Mouse (Mus musculus): ENCODE measurements around the gene BC029722. TPM values are rescaled to one million over a fixed set of nuclear protein-coding genes. Genes with fewer than 3 reads are reported as not detected.

BC029722 gene
- polyA plus RNA-seq, 1 experiment from 2014 or later: 33.5 TPM

DNA sequence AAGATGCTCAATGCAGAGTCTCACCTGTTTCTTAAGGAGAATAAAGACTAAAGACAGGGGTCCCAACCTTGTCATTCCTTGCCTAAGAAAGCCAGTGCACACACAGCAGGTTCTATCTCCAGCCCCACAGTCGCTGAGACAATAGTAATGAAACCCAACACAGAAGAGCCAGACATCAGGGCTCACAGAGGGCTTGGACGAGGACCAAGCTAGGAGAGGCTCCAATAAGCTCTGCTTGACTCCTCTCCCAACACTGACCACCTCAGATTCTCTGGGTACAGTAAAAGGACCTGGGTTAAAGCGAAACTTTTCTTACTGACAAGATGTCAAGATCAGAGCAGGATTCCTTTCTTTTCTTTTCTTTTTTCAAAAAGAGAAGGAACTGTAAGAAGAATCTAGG, 20.6 kb downstream of the BC029722 start:
- H3K27ac ChIP-seq (ENCODE audit: low read depth, low read length): no peak overlapping the region
- WGBS: 71% methylated on average over 3 of the region's 3 CpGs
- H3K4me1 ChIP-seq (ENCODE audit: control insufficient read depth, insufficient read depth, low read length): no peaks in the 10 kb centered on the region
- H3K36me3 ChIP-seq (ENCODE audit: control insufficient read depth, insufficient read depth, low read length): peaks cover 28% of the 10 kb centered on the region
- no peak for ATAC-seq (ENCODE audit: low read depth)
- H3K9ac ChIP-seq (replicated peaks; ENCODE audit: low read depth, low read length): no peak overlapping the region
- no peak overlapping the region for H3K4me3 ChIP-seq (ENCODE audit: low read depth, low read length)
- no peaks in the 10 kb centered on the region for H3K9me3 ChIP-seq (ENCODE audit: control insufficient read depth, low read length)
- H3K4me2 ChIP-seq (ENCODE audit: low read depth, low read length): no peak overlapping the region
- no peaks in the 10 kb centered on the region for H3K27me3 ChIP-seq (ENCODE audit: control insufficient read depth, insufficient read depth, low read length)

GRCm38 (mm10) chr2:155794674-155795445, 24.4 kb downstream of the BC029722 start:
- WGBS: 87% methylated on average over 12 of the region's 12 CpGs
- H3K4me2 ChIP-seq (ENCODE audit: low read depth, low read length): no peak overlapping the region
- no peaks in the 10 kb centered on the region for H3K27me3 ChIP-seq (ENCODE audit: control insufficient read depth, insufficient read depth, low read length)
- H3K4me1 ChIP-seq (ENCODE audit: control insufficient read depth, insufficient read depth, low read length): no peaks in the 10 kb centered on the region
- peaks cover 5% of the 10 kb centered on the region; the same call in 1 of the 2 replicates for H3K36me3 ChIP-seq (ENCODE audit: control insufficient read depth, insufficient read depth, low read length)
- H3K4me3 ChIP-seq (ENCODE audit: low read depth, low read length): no peak overlapping the region
- no peak overlapping the region for H3K27ac ChIP-seq (ENCODE audit: low read depth, low read length)
- ATAC-seq (ENCODE audit: low read depth): no peak
- no peak overlapping the region for H3K9ac ChIP-seq (replicated peaks; ENCODE audit: low read depth, low read length)
- no peaks in the 10 kb centered on the region for H3K9me3 ChIP-seq (ENCODE audit: control insufficient read depth, low read length)

DNA sequence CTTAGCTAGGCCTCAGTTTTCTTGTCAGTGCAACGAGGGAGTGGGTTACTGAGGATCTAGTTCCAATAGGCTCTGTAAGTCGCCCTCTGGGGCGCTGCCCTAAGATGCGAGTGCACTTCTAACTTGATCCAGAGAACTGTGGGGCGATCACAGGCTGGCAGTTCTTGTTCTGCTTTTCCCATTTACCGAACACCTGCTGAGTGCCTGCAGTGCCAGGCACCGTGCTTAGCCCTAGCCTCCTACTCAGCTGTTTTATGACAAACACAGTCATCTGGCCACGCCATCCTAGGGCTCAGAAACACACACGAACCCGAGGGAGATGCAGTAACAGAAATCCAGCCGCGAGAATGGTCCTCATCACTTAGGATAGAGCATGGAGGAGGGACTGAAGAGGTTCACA, 26.3 kb downstream of the BC029722 start:
- WGBS: 25% methylated on average over 12 of the region's 12 CpGs
- Histone ChIP-seq H3K9me3 (ENCODE audit: control insufficient read depth, low read length) (no peaks in the 10 kb centered on the region), H3K9ac (replicated peaks; ENCODE audit: low read depth, low read length) (no peak overlapping the region), H3K4me2 (ENCODE audit: low read depth, low read length) (no peak overlapping the region), H3K27ac (ENCODE audit: low read depth, low read length) (no peak overlapping the region), H3K36me3 (ENCODE audit: control insufficient read depth, insufficient read depth, low read length) (no peaks in the 10 kb centered on the region), H3K4me3 (ENCODE audit: low read depth, low read length) (no peak overlapping the region), H3K4me1 (ENCODE audit: control insufficient read depth, insufficient read depth, low read length) (no peaks in the 10 kb centered on the region), H3K27me3 (ENCODE audit: control insufficient read depth, insufficient read depth, low read length) (no peaks in the 10 kb centered on the region)
- ATAC-seq (ENCODE audit: low read depth): no peak

DNA sequence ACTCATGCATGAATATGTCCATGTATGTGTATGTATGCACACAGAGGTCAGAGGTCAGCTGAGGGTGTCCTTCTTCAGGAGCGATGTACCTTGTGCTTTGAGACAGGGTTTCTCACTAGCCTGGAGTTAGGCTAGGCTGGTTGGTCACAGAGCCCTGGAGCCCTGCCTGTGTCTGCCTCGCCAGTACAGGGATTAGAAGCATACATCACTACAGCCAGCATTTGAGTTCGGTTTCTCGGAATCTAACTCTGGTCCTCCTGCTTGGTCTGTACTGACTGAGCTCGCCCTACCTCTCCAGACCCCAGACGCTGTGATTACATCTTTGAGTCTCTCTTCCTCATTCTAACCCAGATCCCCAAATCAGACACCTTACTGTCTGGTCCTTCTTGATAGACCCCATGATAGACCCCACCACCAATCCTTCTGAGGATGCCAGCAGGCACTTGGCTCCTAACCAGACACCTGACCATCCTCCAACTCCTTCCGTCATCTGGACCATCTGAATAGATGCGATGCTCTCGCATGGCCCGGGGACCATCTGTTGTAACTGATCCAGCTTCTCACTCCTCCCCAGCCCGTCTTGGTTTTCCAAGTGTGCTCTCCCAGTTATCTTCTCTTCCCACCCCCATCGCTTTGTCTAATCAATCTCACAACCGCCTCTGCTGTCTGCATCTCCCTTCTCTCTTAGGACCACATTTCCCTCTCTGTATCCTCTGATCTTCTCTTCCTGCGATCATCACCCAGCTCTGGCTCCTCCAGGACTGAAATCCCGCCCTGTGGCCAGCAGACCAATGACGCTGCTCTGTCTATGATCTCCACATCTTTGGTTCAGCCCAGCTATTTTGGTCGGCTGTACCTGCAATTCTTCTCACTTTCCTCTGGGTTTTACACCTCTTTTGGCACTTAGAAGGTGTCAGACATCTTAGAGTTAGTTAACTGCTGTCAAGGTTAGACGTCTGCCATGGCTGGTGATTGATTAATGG, 31.0 kb downstream of the BC029722 start:
- H3K27me3 ChIP-seq (ENCODE audit: control insufficient read depth, insufficient read depth, low read length): no peaks in the 10 kb centered on the region
- no peaks in the 10 kb centered on the region for H3K36me3 ChIP-seq (ENCODE audit: control insufficient read depth, insufficient read depth, low read length)
- no peak overlapping the region for H3K9ac ChIP-seq (replicated peaks; ENCODE audit: low read depth, low read length)
- no peak for ATAC-seq (ENCODE audit: low read depth)
- H3K27ac ChIP-seq (ENCODE audit: low read depth, low read length): no peak overlapping the region
- H3K9me3 ChIP-seq (ENCODE audit: control insufficient read depth, low read length): no peaks in the 10 kb centered on the region
- no peak overlapping the region for H3K4me3 ChIP-seq (ENCODE audit: low read depth, low read length)
- H3K4me2 ChIP-seq (ENCODE audit: low read depth, low read length): no peak overlapping the region
- no peaks in the 10 kb centered on the region for H3K4me1 ChIP-seq (ENCODE audit: control insufficient read depth, insufficient read depth, low read length)
- WGBS: 71% methylated on average over 18 of the region's 18 CpGs

GRCm38 (mm10) chr2:155786905-155787304, 32.3 kb downstream of the BC029722 start:
- no peaks in the 10 kb centered on the region for H3K36me3 ChIP-seq (ENCODE audit: control insufficient read depth, insufficient read depth, low read length)
- no peaks in the 10 kb centered on the region for H3K27me3 ChIP-seq (ENCODE audit: control insufficient read depth, insufficient read depth, low read length)
- 80% methylated on average over 5 of the region's 5 CpGs for WGBS
- H3K4me2 ChIP-seq (ENCODE audit: low read depth, low read length): no peak overlapping the region
- no peaks in the 10 kb centered on the region for H3K4me1 ChIP-seq (ENCODE audit: control insufficient read depth, insufficient read depth, low read length)
- no peak overlapping the region for H3K27ac ChIP-seq (ENCODE audit: low read depth, low read length)
- no peaks in the 10 kb centered on the region for H3K9me3 ChIP-seq (ENCODE audit: control insufficient read depth, low read length)
- H3K4me3 ChIP-seq (ENCODE audit: low read depth, low read length): no peak overlapping the region
- ATAC-seq (ENCODE audit: low read depth): no peak
- H3K9ac ChIP-seq (replicated peaks; ENCODE audit: low read depth, low read length): no peak overlapping the region

GRCm38 (mm10) chr2:155784534-155784933, 34.7 kb downstream of the BC029722 start:
- Histone ChIP-seq H3K27me3 (ENCODE audit: control insufficient read depth, insufficient read depth, low read length) (no peaks in the 10 kb centered on the region), H3K9me3 (ENCODE audit: control insufficient read depth, low read length) (no peaks in the 10 kb centered on the region), H3K4me2 (ENCODE audit: low read depth, low read length) (no peak overlapping the region), H3K36me3 (ENCODE audit: control insufficient read depth, insufficient read depth, low read length) (no peaks in the 10 kb centered on the region), H3K9ac (replicated peaks; ENCODE audit: low read depth, low read length) (no peak overlapping the region), H3K4me3 (ENCODE audit: low read depth, low read length) (no peak overlapping the region), H3K27ac (ENCODE audit: low read depth, low read length) (no peak overlapping the region), H3K4me1 (ENCODE audit: control insufficient read depth, insufficient read depth, low read length) (peaks cover 6% of the 10 kb centered on the region; the same call in 1 of the 2 replicates)
- 77% methylated on average over 6 of the region's 6 CpGs for WGBS
- ATAC-seq (ENCODE audit: low read depth): no peak

- ATAC-seq (ENCODE audit: low read depth): no peak
These were observed 39.7 kb downstream of the BC029722 start for GRCm38 (mm10) chr2:155779506-155779905.

DNA sequence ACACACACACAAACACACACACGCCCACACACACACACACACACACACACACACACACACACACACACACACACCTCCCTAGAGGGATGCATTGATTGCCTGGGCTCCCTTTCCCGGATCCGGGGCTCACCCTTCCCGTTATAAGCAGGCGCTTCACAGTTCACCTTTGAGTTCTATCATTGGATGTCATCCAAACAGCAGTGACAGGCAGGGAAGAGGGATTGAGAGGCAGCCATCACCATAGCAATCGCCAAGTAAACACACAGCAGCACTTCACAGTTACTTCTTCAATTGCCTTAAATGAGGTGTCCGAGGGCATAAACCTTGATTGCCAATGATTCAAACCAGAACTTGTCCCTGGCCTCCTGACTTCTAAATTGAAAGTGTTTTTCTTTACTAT, 40.2 kb downstream of the BC029722 start:
- ATAC-seq (ENCODE audit: low read depth): no peak
- Histone ChIP-seq H3K4me3 (ENCODE audit: low read depth, low read length) (no peak overlapping the region), H3K9ac (replicated peaks; ENCODE audit: low read depth, low read length) (no peak overlapping the region), H3K27me3 (ENCODE audit: control insufficient read depth, insufficient read depth, low read length) (no peaks in the 10 kb centered on the region; the same call in 1 of the 2 replicates), H3K4me2 (ENCODE audit: low read depth, low read length) (no peak overlapping the region), H3K9me3 (ENCODE audit: control insufficient read depth, low read length) (no peaks in the 10 kb centered on the region), H3K27ac (ENCODE audit: low read depth, low read length) (no peak overlapping the region), H3K4me1 (ENCODE audit: control insufficient read depth, insufficient read depth, low read length) (peaks cover 32% of the 10 kb centered on the region), H3K36me3 (ENCODE audit: control insufficient read depth, insufficient read depth, low read length) (no peaks in the 10 kb centered on the region)
- WGBS: 47% methylated on average over 7 of the region's 7 CpGs

More at GRCm38 (mm10) chr2:155779506-155779905, 39.7 kb downstream of the BC029722 start:
- no peak overlapping the region for H3K27ac ChIP-seq (ENCODE audit: low read depth, low read length)
- no peak overlapping the region for H3K4me2 ChIP-seq (ENCODE audit: low read depth, low read length)
- no peak overlapping the region for H3K9ac ChIP-seq (replicated peaks; ENCODE audit: low read depth, low read length)
- no peaks in the 10 kb centered on the region; the same call in 1 of the 2 replicates for H3K27me3 ChIP-seq (ENCODE audit: control insufficient read depth, insufficient read depth, low read length)
- peaks cover 32% of the 10 kb centered on the region for H3K4me1 ChIP-seq (ENCODE audit: control insufficient read depth, insufficient read depth, low read length)
- no peak overlapping the region for H3K4me3 ChIP-seq (ENCODE audit: low read depth, low read length)
- no peaks in the 10 kb centered on the region for H3K36me3 ChIP-seq (ENCODE audit: control insufficient read depth, insufficient read depth, low read length)
- no peaks in the 10 kb centered on the region for H3K9me3 ChIP-seq (ENCODE audit: control insufficient read depth, low read length)
- WGBS: 86% methylated on average over 3 of the region's 3 CpGs
